Mouse (Mus musculus) embryonic facial prominence, embryonic 14.5 days (tissue): ENCODE measurements at regions not wholly inside any gene's neighbourhood (a gene's known extent, or its start where the extent isn't known, plus 50 kb on each side); places are given as distances from the start of the nearest gene placed in this dataset.

Experiments used
- ATAC-seq: fragments of 200-750 bp; cut with Nextera tagmentation; 2 replicates; pipeline ENCODE4 v1.8.0; 2017; ENCODE audit warnings: low read depth, moderate number of reproducible peaks, moderate TSS enrichment
- DNase-seq: peaks from one replicate; pipeline ENCODE4 v3.0.0-alpha.2; 2015; ENCODE audit warnings: low spot score
- H3K27ac ChIP-seq: fragments of 300-500 bp; sonication (generic); replicated peaks from 2 replicates; pipeline ENCODE4 v1.5.1; 2014; ENCODE audit warnings: low read depth, mild to moderate bottlenecking, low read length, moderate library complexity
- H3K27me3 ChIP-seq: fragments of 300-500 bp; sonication (generic); replicated peaks from 2 replicates; pipeline ENCODE4 v1.6.1; 2014; ENCODE audit warnings: low read length; ENCODE audit not compliant: control insufficient read depth, insufficient read depth
- H3K36me3 ChIP-seq: fragments of 300-500 bp; sonication (generic); 2 replicates; pipeline ENCODE4 v1.6.1; 2014; ENCODE audit warnings: low read length, mixed read lengths; ENCODE audit not compliant: control insufficient read depth, insufficient read depth
- H3K4me1 ChIP-seq: fragments of 300-500 bp; sonication (generic); 2 replicates; pipeline ENCODE4 v1.6.1; 2014; ENCODE audit warnings: antibody characterized with exemption, low read length; ENCODE audit not compliant: control insufficient read depth, insufficient read depth
- H3K4me2 ChIP-seq: fragments of 300-500 bp; sonication (generic); 2 replicates; pipeline ENCODE4 v1.6.1; 2014; ENCODE audit warnings: low read depth, mild to moderate bottlenecking, low read length, moderate library complexity, mixed read lengths
- H3K4me3 ChIP-seq: fragments of 300-500 bp; sonication (generic); 2 replicates; pipeline ENCODE4 v1.5.1; 2014; ENCODE audit warnings: low read depth, mild to moderate bottlenecking, low read length
- H3K9ac ChIP-seq: fragments of 300-500 bp; sonication (generic); 2 replicates; pipeline ENCODE4 v1.6.1; 2014; ENCODE audit warnings: low read depth, mild to moderate bottlenecking, low read length, moderate library complexity, mixed read lengths
- H3K9me3 ChIP-seq: fragments of 300-500 bp; sonication (generic); 2 replicates; pipeline ENCODE4 v1.6.1; 2016; ENCODE audit warnings: low read length; ENCODE audit not compliant: control insufficient read depth
- WGBS: fragments of 180-500 bp; shearing (Covaris S2); extraction: QIAGEN DNeasy Blood & Tissue Kit; methylation state at CpG from one replicate; pipeline ENCODE4 v1.1.7; 2014; 5-methylcytosine and 5-hydroxymethylcytosine counted together

GRCm38 (mm10) chr9:112014796-112015195 lies 220.9 kb downstream of the Arpp21 start:
- H3K27ac ChIP-seq, result no peak overlapping the region
- no peaks in the 10 kb centered on the region for H3K36me3 ChIP-seq
- H3K27me3 ChIP-seq, result no peaks in the 10 kb centered on the region
- H3K4me1 ChIP-seq, result no peaks in the 10 kb centered on the region
- no peaks in the 10 kb centered on the region for H3K9me3 ChIP-seq
- no peak for ATAC-seq
- no peak for DNase-seq
- H3K4me3 ChIP-seq, result no peak overlapping the region
- H3K9ac ChIP-seq, result no peak overlapping the region
- H3K4me2 ChIP-seq, result no peak overlapping the region
- 65% methylated on average over 6 of the region's 6 CpGs for WGBS

- H3K4me2 ChIP-seq, result no peak overlapping the region
- ATAC-seq (no peak), DNase-seq (no peak)
- no peaks in the 10 kb centered on the region for H3K4me1 ChIP-seq
- H3K36me3 ChIP-seq, result no peaks in the 10 kb centered on the region
- no peaks in the 10 kb centered on the region for H3K27me3 ChIP-seq
- no peak overlapping the region for H3K27ac ChIP-seq
- 37% methylated on average over 4 of the region's 4 CpGs for WGBS
- H3K4me3 ChIP-seq, result no peak overlapping the region
- H3K9me3 ChIP-seq, result no peaks in the 10 kb centered on the region
- no peak overlapping the region for H3K9ac ChIP-seq
Observed at GRCm38 (mm10) chr9:111994401-111994800, 241.3 kb downstream of the Arpp21 start.

- DNase-seq (peak; percentile 34), ATAC-seq (0 out of 2 replicates have a peak, but pooled peaks have one; percentile 60)
- no peaks in the 10 kb centered on the region for H3K9me3 ChIP-seq
- no peaks in the 10 kb centered on the region for H3K4me1 ChIP-seq
- WGBS, result 24% methylated on average over 4 of the region's 4 CpGs
- H3K4me2 ChIP-seq, result no peak overlapping the region
- H3K4me3 ChIP-seq, result no peak overlapping the region
- H3K36me3 ChIP-seq, result no peaks in the 10 kb centered on the region
- no peak overlapping the region for H3K9ac ChIP-seq
- H3K27ac ChIP-seq, result no peak overlapping the region
- H3K27me3 ChIP-seq, result no peaks in the 10 kb centered on the region
Observed at GRCm38 (mm10) chr9:111993844-111994243, 241.9 kb downstream of the Arpp21 start.

GRCm38 (mm10) chr9:111990060-111990459 lies 245.7 kb downstream of the Arpp21 start:
- no peaks in the 10 kb centered on the region for H3K4me1 ChIP-seq
- no peak overlapping the region for H3K4me3 ChIP-seq
- WGBS, result 83% methylated on average over 3 of the region's 3 CpGs
- ATAC-seq (no peak), DNase-seq (no peak)
- no peaks in the 10 kb centered on the region for H3K9me3 ChIP-seq
- H3K9ac ChIP-seq, result no peak overlapping the region
- H3K36me3 ChIP-seq, result no peaks in the 10 kb centered on the region
- no peak overlapping the region for H3K4me2 ChIP-seq
- H3K27me3 ChIP-seq, result no peaks in the 10 kb centered on the region
- H3K27ac ChIP-seq, result no peak overlapping the region

- no peaks in the 10 kb centered on the region for H3K4me1 ChIP-seq
- H3K9ac ChIP-seq, result no peak overlapping the region
- no peaks in the 10 kb centered on the region for H3K27me3 ChIP-seq
- H3K4me3 ChIP-seq, result no peak overlapping the region
- 59% methylated on average over 5 of the region's 5 CpGs for WGBS
- no peak for ATAC-seq
- H3K9me3 ChIP-seq, result 0 out of 2 replicates have a peak, but pooled peaks cover 3% of the 10 kb centered on the region
- H3K27ac ChIP-seq, result no peak overlapping the region
- no peak overlapping the region for H3K4me2 ChIP-seq
- no peaks in the 10 kb centered on the region for H3K36me3 ChIP-seq
- no peak for DNase-seq
Observed at GRCm38 (mm10) chr9:111963405-111964037, 272.2 kb downstream of the Arpp21 start.

GRCm38 (mm10) chr9:111957799-111958198 lies 267.7 kb upstream of the Stac start:
- ATAC-seq (no peak), DNase-seq (no peak)
- Histone ChIP-seq H3K4me2 (no peak overlapping the region), H3K4me3 (no peak overlapping the region), H3K9ac (no peak overlapping the region), H3K36me3 (no peaks in the 10 kb centered on the region), H3K27me3 (no peaks in the 10 kb centered on the region), H3K4me1 (no peaks in the 10 kb centered on the region), H3K27ac (no peak overlapping the region), H3K9me3 (no peaks in the 10 kb centered on the region)
- WGBS, result 40% methylated on average over 2 of the region's 2 CpGs

GRCm38 (mm10) chr9:111939271-111940067 lies 249.3 kb upstream of the Stac start:
- H3K4me2 ChIP-seq, result no peak overlapping the region
- no peaks in the 10 kb centered on the region for H3K4me1 ChIP-seq
- no peak overlapping the region for H3K27ac ChIP-seq
- DNase-seq (peak; percentile 71), ATAC-seq (peak; percentile 53; the same call in 1 of the 2 replicates)
- 37% methylated on average over 8 of the region's 8 CpGs for WGBS
- no peaks in the 10 kb centered on the region for H3K36me3 ChIP-seq
- H3K27me3 ChIP-seq, result no peaks in the 10 kb centered on the region
- H3K4me3 ChIP-seq, result no peak overlapping the region
- H3K9me3 ChIP-seq, result no peaks in the 10 kb centered on the region
- no peak overlapping the region for H3K9ac ChIP-seq

GRCm38 (mm10) chr9:111932455-111932854 lies 242.3 kb upstream of the Stac start:
- Histone ChIP-seq H3K4me1 (no peaks in the 10 kb centered on the region), H3K4me2 (no peak overlapping the region), H3K9me3 (no peaks in the 10 kb centered on the region), H3K27ac (no peak overlapping the region), H3K9ac (no peak overlapping the region), H3K36me3 (no peaks in the 10 kb centered on the region), H3K4me3 (no peak overlapping the region), H3K27me3 (no peaks in the 10 kb centered on the region)
- WGBS, result 71% methylated on average over 6 of the region's 6 CpGs
- peak; percentile 25 for DNase-seq
- ATAC-seq, result no peak
